Mouse (Mus musculus): ENCODE results near the gene Piezo1. TPM values are rescaled to one million over a fixed set of nuclear protein-coding genes. Genes with fewer than 3 reads are reported as not detected.
A peak's percentile ranks its signal among the peaks of the same experiment; 100 is the strongest.

The Piezo1 gene
- total RNA-seq (2012; rRNA removed) (52.1 and 59.7 TPM in 2 replicates), total RNA-seq (2014; rRNA removed) (15.1 and 21.1 TPM in 2 replicates), polyA plus RNA-seq (2012; ENCODE audit: insufficient read length, low read depth) (26.5 and 41.6 TPM in 2 replicates)

- Histone ChIP-seq H3K27ac (ENCODE audit: insufficient read depth, low read depth) (peak within 1 kb of the TSS; percentile 53), H3K4me2 (ENCODE audit: insufficient read depth, low read depth, poor library complexity, severe bottlenecking) (peak within 1 kb of the TSS; percentile 67), H3K36me3 (replicated peaks in 1 of 2; ENCODE audit: control insufficient read depth in 1 of 2, insufficient read depth in 1 of 2, low read length in 1 of 2) (peaks cover 0 to 2% of the 10 kb centered on the region in 2 experiments), H3K4me1 (ENCODE audit: control insufficient read depth in 1 of 2, insufficient read depth in 2 of 2) (peaks cover 13 to 42% of the 10 kb centered on the region in 2 experiments), H3K79me2 (replicated peaks; ENCODE audit: control insufficient read depth, extremely low read depth, insufficient read depth, poor library complexity, severe bottlenecking) (peaks cover 17% of the 10 kb centered on the region), H3K27me3 (replicated peaks) (no peaks in the 10 kb centered on the region), H3K4me3 (replicated peaks in 1 of 3; ENCODE audit: low read depth in 2 of 3, low read length in 2 of 3, poor library complexity in 1 of 3) (peak within 1 kb of the TSS; percentile 69 to 86 (median 82)), H3K9ac (ENCODE audit: insufficient read depth, low read depth) (peak within 1 kb of the TSS; percentile 31), H3K9me3 (replicated peaks; ENCODE audit: low read length) (no peaks in the 10 kb centered on the region)
- DNase-seq (ENCODE audit: extremely low read depth): peak; percentile 90
- dilution Hi-C loops (cut with MboI; ENCODE audit: extremely low pct_ligation_motif_present, extremely low pct_unique_long_range_greater_than_20kb, low sequenced_read_pairs): no loop called here
- in situ Hi-C loops (cut with MboI; ENCODE audit: low pct_ligation_motif_present, low pct_unique_long_range_greater_than_20kb, low sequenced_read_pairs): no loop called here
- no peak for TF ChIP-seq POLR2AphosphoS2 (IDR thresholded peaks at IDR 0.05; ENCODE audit: low read depth, low read length)
- TF ChIP-seq MXI1 (IDR thresholded peaks at IDR 0.05; ENCODE audit: low read depth, low read length): peak; percentile 36; the same call in 1 of the 2 replicates
- TF ChIP-seq HCFC1 (IDR thresholded peaks at IDR 0.05; ENCODE audit: low read depth, low read length): peak; percentile 39; the same call in 1 of the 2 replicates
- TF ChIP-seq EP300 (IDR thresholded peaks at IDR 0.05; ENCODE audit: low read length): peak; percentile 18; the same call in 1 of the 2 replicates
- TF ChIP-seq ETS1 (conservative IDR thresholded peaks at IDR 0.05; ENCODE audit: low read depth, low read length): no peak
- no peak for TF ChIP-seq CHD1 (IDR thresholded peaks at IDR 0.05; ENCODE audit: low read depth, low read length)
- TF ChIP-seq ELF1 (IDR thresholded peaks at IDR 0.05; ENCODE audit: low read depth, low read length): no peak
- TF ChIP-seq UBTF (IDR thresholded peaks at IDR 0.05; ENCODE audit: low read depth, low read length): peak; percentile 23; the same call in 1 of the 2 replicates
- no peak for TF ChIP-seq ZC3H11A (IDR thresholded peaks at IDR 0.05; ENCODE audit: low read depth, low read length)
- peak; percentile 36; the same call in 1 of the 2 replicates for TF ChIP-seq NRF1 (IDR thresholded peaks at IDR 0.05; ENCODE audit: low read depth, low read length)
- no peak; the same call in 1 of the 2 replicates for TF ChIP-seq IRF4 (IDR thresholded peaks at IDR 0.05; ENCODE audit: low read depth, low read length)
- no peak for TF ChIP-seq JUND (conservative IDR thresholded peaks at IDR 0.05; ENCODE audit: low read depth, low read length)
- peak; percentile 53 to 99 for TF ChIP-seq CTCF (conservative IDR thresholded peaks at IDR 0.05 in 1 of 2, IDR thresholded peaks at IDR 0.05 in 1 of 2; ENCODE audit: low read depth in 2 of 2, low read length in 2 of 2)
- peak; percentile 27; the same call in 1 of the 2 replicates for TF ChIP-seq SIN3A (IDR thresholded peaks at IDR 0.05; ENCODE audit: low read length)
- TF ChIP-seq E2F4 (IDR thresholded peaks at IDR 0.05; ENCODE audit: insufficient replicate concordance, low read depth, low read length): no peak
- TF ChIP-seq BHLHE40 (IDR thresholded peaks at IDR 0.05; ENCODE audit: low read depth, low read length): peak; percentile 91
- peak; percentile 81 for TF ChIP-seq RAD21 (IDR thresholded peaks at IDR 0.05; ENCODE audit: low read depth, low read length)
- TF ChIP-seq POLR2A (IDR thresholded peaks at IDR 0.05; ENCODE audit: low read depth, low read length): peak; percentile 85
- TF ChIP-seq MAFK (IDR thresholded peaks at IDR 0.05; ENCODE audit: insufficient replicate concordance, low read length): no peak
- peak; percentile 68; the same call in 1 of the 2 replicates for TF ChIP-seq TBP (conservative IDR thresholded peaks at IDR 0.05; ENCODE audit: low read depth, low read length)
- TF ChIP-seq JUN (IDR thresholded peaks at IDR 0.05; ENCODE audit: insufficient read depth, low read depth, low read length): no peak
- TF ChIP-seq ZKSCAN1 (IDR thresholded peaks at IDR 0.05; ENCODE audit: borderline replicate concordance, low read depth, low read length): no peak
- TF ChIP-seq SMC3 (IDR thresholded peaks at IDR 0.05; ENCODE audit: low read depth, low read length): peak; percentile 91
- TF ChIP-seq USF2 (conservative IDR thresholded peaks at IDR 0.05; ENCODE audit: low read depth, low read length): no peak
- TF ChIP-seq MAZ (IDR thresholded peaks at IDR 0.05; ENCODE audit: low read depth, low read length): peak; percentile 57; the same call in 1 of the 2 replicates
- no peak for TF ChIP-seq PAX5 (IDR thresholded peaks at IDR 0.05; ENCODE audit: low read length)
- TF ChIP-seq GABPA (IDR thresholded peaks at IDR 0.05; ENCODE audit: insufficient replicate concordance, low read depth, low read length): no peak
- no peak; the same call in 1 of the 2 replicates for TF ChIP-seq ZMIZ1 (IDR thresholded peaks at IDR 0.05; ENCODE audit: low read depth, low read length)
- TF ChIP-seq ZNF384 (IDR thresholded peaks at IDR 0.05; ENCODE audit: low read depth, low read length): no peak
- no peak for TF ChIP-seq CHD2 (IDR thresholded peaks at IDR 0.05; ENCODE audit: low read length)
- TF ChIP-seq MAX (IDR thresholded peaks at IDR 0.05; ENCODE audit: low read length): peak; percentile 67; the same call in 1 of the 2 replicates
- TF ChIP-seq MYC (IDR thresholded peaks at IDR 0.05; ENCODE audit: low read depth, low read length): peak; percentile 70; the same call in 1 of the 2 replicates
- 0 out of 2 replicates have a peak, but pooled peaks have one; percentile 23 for TF ChIP-seq MEF2A (IDR thresholded peaks at IDR 0.05; ENCODE audit: borderline replicate concordance, low read depth, low read length)
- TF ChIP-seq TCF12 (IDR thresholded peaks at IDR 0.05; ENCODE audit: low read depth, low read length): peak; percentile 61
- TF ChIP-seq RCOR1 (conservative IDR thresholded peaks at IDR 0.05; ENCODE audit: low read depth, low read length): no peak
- TF ChIP-seq KAT2A (IDR thresholded peaks at IDR 0.05; ENCODE audit: insufficient replicate concordance, low read length): no peak
- peak; percentile 69; the same call in 1 of the 2 replicates for TF ChIP-seq NELFE (IDR thresholded peaks at IDR 0.05; ENCODE audit: low read depth, low read length)
- no peak for TF ChIP-seq USF1 (IDR thresholded peaks at IDR 0.05; ENCODE audit: low read depth, low read length)
These were observed at the start of gene Piezo1 for GRCm38 (mm10) chr8:122551265-122552051. Gene Piezo1, minus strand, starts transcription at chr8:122551329.
